Mouse (Mus musculus) 3T3-L1 (cell line): Measurements from ENCODE around the gene Ehbp1l1.

Source experiments
- DNase-seq: peaks from one replicate; pipeline ENCODE4 v3.0.0-alpha.2; 2015; ENCODE audit warnings: low read depth, low spot score

Ehbp1l1 gene

GRCm38 (mm10) chr19:5734325-5734724, 8.2 kb upstream of the Ehbp1l1 start:
- no peak for DNase-seq

- DNase-seq, result peak; percentile 98
Observed at GRCm38 (mm10) chr19:5731264-5731978, 5.3 kb upstream of the Ehbp1l1 start.

- DNase-seq, result no peak
Observed at GRCm38 (mm10) chr19:5730314-5731186, 4.4 kb upstream of the Ehbp1l1 start.

GRCm38 (mm10) chr19:5729444-5729815, 3.3 kb upstream of the Ehbp1l1 start, which contains the start of gene Fam89b:
Gene Fam89b, minus strand, starts transcription at chr19:5729653.
- DNase-seq, result peak; percentile 92

- DNase-seq, result peak; percentile 81
Observed at GRCm38 (mm10) chr19:5728631-5729443, 2.7 kb upstream of the Ehbp1l1 start.

GRCm38 (mm10) chr19:5727701-5728100, 1.6 kb upstream of the Ehbp1l1 start:
- peak; percentile 95 for DNase-seq

GRCm38 (mm10) chr19:5726961-5727578, 953 bp upstream of the Ehbp1l1 start:
- DNase-seq, result peak; percentile 44

- DNase-seq, result peak; percentile 78
Observed at GRCm38 (mm10) chr19:5725029-5725707, 949 bp downstream of the Ehbp1l1 start.

GRCm38 (mm10) chr19:5724549-5724941, 1.6 kb downstream of the Ehbp1l1 start:
- peak; percentile 93 for DNase-seq

- DNase-seq, result no peak
Observed at GRCm38 (mm10) chr19:5723934-5724548, 2.1 kb downstream of the Ehbp1l1 start.

GRCm38 (mm10) chr19:5722848-5723425, 3.2 kb downstream of the Ehbp1l1 start:
- no peak for DNase-seq

GRCm38 (mm10) chr19:5721233-5721632, 4.9 kb downstream of the Ehbp1l1 start:
- no peak for DNase-seq

GRCm38 (mm10) chr19:5716955-5717354, 9.2 kb downstream of the Ehbp1l1 start:
- DNase-seq, result no peak

- peak; percentile 51 for DNase-seq
Observed at GRCm38 (mm10) chr19:5715793-5716688, 10.1 kb downstream of the Ehbp1l1 start.

- peak; percentile 75 for DNase-seq
Observed at GRCm38 (mm10) chr19:5713730-5714129, 12.4 kb downstream of the Ehbp1l1 start.

GRCm38 (mm10) chr19:5713255-5713654, 12.9 kb downstream of the Ehbp1l1 start:
- DNase-seq, result no peak

GRCm38 (mm10) chr19:5711907-5712460, 14.1 kb downstream of the Ehbp1l1 start:
- no peak for DNase-seq

- DNase-seq, result peak; percentile 88
Observed at GRCm38 (mm10) chr19:5711218-5711617, 14.9 kb downstream of the Ehbp1l1 start.

- no peak for DNase-seq
Observed at GRCm38 (mm10) chr19:5710581-5710980, 15.5 kb downstream of the Ehbp1l1 start.
